Mouse (Mus musculus) kidney, embryonic 16.5 days (tissue): ENCODE data around the gene Cabp4. TPM values are rescaled to one million over a fixed set of nuclear protein-coding genes. Genes with fewer than 3 reads are reported as not detected.

Experiments
- ATAC-seq: fragments of 200-750 bp; cut with Nextera tagmentation; 2 replicates; pipeline ENCODE4 v1.8.0; 2017; ENCODE audit warnings: moderate TSS enrichment; ENCODE audit not compliant: low FRiP score, low TSS enrichment
- H3K27ac ChIP-seq: fragments of 300-500 bp; sonication (generic); 2 replicates; pipeline ENCODE4 v1.5.1; 2014; ENCODE audit warnings: low read length
- H3K27me3 ChIP-seq: fragments of 300-500 bp; sonication (generic); 2 replicates; pipeline ENCODE4 v1.6.1; 2014; ENCODE audit warnings: low read length, control low read depth, mixed read lengths; ENCODE audit not compliant: insufficient read depth
- H3K36me3 ChIP-seq: fragments of 300-500 bp; sonication (generic); 2 replicates; pipeline ENCODE4 v1.6.1; 2014; ENCODE audit warnings: low read length, control low read depth, mixed read lengths; ENCODE audit not compliant: insufficient read depth
- H3K4me1 ChIP-seq: fragments of 300-500 bp; sonication (generic); 2 replicates; pipeline ENCODE4 v1.6.1; 2014; ENCODE audit warnings: low read length, control low read depth, mixed read lengths; ENCODE audit not compliant: insufficient read depth
- H3K4me2 ChIP-seq: fragments of 300-500 bp; sonication (generic); replicated peaks from 2 replicates; pipeline ENCODE4 v1.6.1; 2014; ENCODE audit warnings: low read depth, low read length
- H3K4me3 ChIP-seq: fragments of 300-500 bp; sonication (generic); 2 replicates; pipeline ENCODE4 v1.5.1; 2014; ENCODE audit warnings: mild to moderate bottlenecking, low read length
- H3K9ac ChIP-seq: fragments of 300-500 bp; sonication (generic); replicated peaks from 2 replicates; pipeline ENCODE4 v1.6.1; 2014; ENCODE audit warnings: low read length
- H3K9me3 ChIP-seq: fragments of 300-500 bp; sonication (generic); 2 replicates; pipeline ENCODE4 v1.6.1; 2016; ENCODE audit warnings: low read length, control low read depth
- WGBS: fragments of 180-500 bp; shearing (Covaris S2); extraction: QIAGEN DNeasy Blood & Tissue Kit; methylation state at CpG from one replicate; pipeline ENCODE4 v1.1.7; 2014; 5-methylcytosine and 5-hydroxymethylcytosine counted together
- polyA plus RNA-seq: library from polyadenylated mRNA; unstranded; fragments of >200 nt; fragmentation: Nextera tagmentation; extraction: Ambion mirVana; gene quantifications from 2 replicates; pipeline ENCODE4 v1.2.1, GENCODE M21; 2015

Gene Cabp4
- polyA plus RNA-seq, 1 experiment from 2014 or later, result 0.14 TPM

DNA sequence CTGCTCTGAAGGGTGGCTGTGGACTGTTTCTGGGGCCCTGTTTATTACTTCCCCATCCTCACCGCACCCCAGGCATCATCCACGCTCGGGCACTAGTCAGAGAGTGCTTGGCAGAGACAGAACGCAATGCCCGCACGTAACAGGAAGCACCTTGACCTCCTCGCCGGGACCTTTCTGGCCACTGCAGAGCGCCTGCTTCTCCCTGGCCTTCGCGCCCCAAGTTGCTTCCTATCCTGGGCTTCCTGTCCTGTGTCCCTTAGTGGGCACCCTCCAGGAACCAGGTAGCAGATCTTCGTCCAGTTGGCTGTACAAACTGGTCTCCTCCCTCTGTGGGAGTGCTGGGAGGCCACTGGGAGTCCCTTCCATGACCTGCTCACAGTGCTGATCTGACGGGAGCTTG lies 45.4 kb downstream of the Cabp4 start:
- Histone ChIP-seq H3K9me3 (no peaks in the 10 kb centered on the region), H3K9ac (no peak overlapping the region), H3K36me3 (no peaks in the 10 kb centered on the region), H3K4me3 (no peak overlapping the region), H3K27ac (no peak overlapping the region), H3K4me2 (no peak overlapping the region), H3K4me1 (peaks cover 45% of the 10 kb centered on the region), H3K27me3 (peaks cover 25% of the 10 kb centered on the region)
- ATAC-seq, result no peak
- WGBS, result 80% methylated on average over 13 of the region's 13 CpGs

DNA sequence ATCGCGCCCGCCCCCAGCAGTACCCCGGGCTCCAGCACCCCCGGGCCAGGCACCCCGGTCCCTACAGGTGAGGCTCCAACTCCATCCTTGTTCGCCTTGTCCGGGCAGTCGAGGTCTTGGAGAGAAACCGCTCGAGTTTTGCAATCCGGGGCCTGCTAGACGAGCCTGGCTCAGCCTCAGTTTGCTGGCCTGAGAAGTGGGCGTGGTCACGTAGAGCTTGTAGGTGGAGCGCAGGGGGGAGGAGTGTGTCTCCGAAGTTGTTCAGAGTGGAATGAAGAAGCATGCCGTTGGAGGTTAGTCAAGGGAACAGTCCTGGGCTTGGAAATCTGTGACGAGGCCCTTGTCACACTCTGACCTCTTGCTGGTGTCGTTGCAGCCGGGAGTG lies 46.4 kb downstream of the Cabp4 start:
- peak; percentile 44 for ATAC-seq
- peaks cover 45% of the 10 kb centered on the region for H3K4me1 ChIP-seq
- under 1% methylated on average over 21 of the region's 21 CpGs for WGBS

DNA sequence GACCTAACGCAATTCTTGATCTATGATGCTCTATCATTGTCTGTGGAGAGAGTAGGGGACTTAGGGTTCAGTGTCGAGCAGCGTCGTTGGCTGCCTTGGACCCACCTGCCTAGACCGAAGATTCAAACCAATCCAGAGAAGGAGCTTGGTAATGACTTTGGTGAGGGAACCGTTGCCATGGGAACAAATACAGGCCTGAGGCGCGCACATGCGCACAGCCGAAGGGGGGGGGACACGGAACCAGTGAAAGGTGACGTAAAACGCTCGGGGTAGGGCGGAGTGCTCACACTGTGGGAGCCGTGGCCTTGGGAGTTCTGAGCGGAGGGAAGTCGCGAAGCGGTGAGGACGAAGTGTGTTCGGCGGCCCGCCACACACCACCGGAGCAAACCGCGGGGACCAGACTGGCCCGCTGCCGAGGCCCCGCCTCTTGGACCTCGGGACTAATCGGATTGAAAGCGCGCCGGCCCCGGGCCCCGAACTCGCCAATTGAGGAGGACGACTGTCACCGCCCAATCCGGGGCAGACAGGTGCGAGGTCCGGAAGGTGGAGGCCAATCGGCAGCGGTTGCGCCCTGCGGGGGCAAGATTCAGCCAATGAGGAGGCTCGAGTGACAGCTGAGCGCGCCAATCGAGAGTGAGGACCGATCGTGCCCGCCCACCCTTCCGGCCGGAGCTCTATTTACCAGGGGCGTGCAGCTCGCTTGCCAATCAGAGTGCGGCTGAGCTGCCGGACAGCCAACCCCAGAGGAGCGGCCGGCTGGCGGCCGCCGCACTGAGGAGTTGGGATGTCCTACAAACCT lies 47.0 kb downstream of the Cabp4 start, which contains the start of gene Cdk2ap2:
Cdk2ap2 (plus strand) TSS at position 541 of the 799 bp plus-strand sequence.
- H3K4me1 ChIP-seq, result peaks cover 45% of the 10 kb centered on the region
- H3K27ac ChIP-seq, result peak within 1 kb of the TSS; percentile 95
- H3K4me3 ChIP-seq, result peak within 1 kb of the TSS; percentile 70
- H3K27me3 ChIP-seq, result peaks cover 21% of the 10 kb centered on the region
- peak within 1 kb of the TSS; percentile 87 for H3K4me2 ChIP-seq
- peak within 1 kb of the TSS; percentile 79 for H3K9ac ChIP-seq
- no peaks in the 10 kb centered on the region for H3K36me3 ChIP-seq
- no peaks in the 10 kb centered on the region for H3K9me3 ChIP-seq
- WGBS, result under 1% methylated on average over 65 of the region's 65 CpGs
- peak; percentile 94 for ATAC-seq

More for the DNA sequence above, 46.4 kb downstream of the Cabp4 start:
- Histone ChIP-seq H3K27ac (peak overlapping the region; percentile 88), H3K9me3 (no peaks in the 10 kb centered on the region), H3K4me3 (peak overlapping the region; percentile 70), H3K27me3 (peaks cover 25% of the 10 kb centered on the region), H3K4me2 (peak overlapping the region; percentile 87), H3K36me3 (no peaks in the 10 kb centered on the region), H3K9ac (peak overlapping the region; percentile 70)

DNA sequence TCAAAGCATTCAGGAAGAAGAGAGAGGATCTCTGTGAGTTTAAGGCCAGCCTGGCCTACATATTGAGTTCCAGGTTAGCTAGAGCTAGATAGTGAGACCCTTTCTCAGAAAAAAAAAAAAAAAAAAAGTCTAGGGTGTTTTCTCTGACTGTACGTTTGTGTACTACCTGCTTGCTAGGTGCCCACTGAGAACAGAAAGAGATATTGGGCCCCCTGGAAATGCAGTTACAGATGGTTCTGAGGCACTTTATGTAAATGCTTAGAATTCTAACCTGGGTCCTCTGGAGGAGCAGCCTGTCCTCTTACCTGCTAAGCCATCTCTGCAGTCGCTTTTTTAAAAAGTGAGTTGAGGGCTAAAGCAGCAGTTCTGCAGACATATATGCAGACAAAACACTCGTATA lies 48.0 kb downstream of the Cabp4 start:
- H3K4me2 ChIP-seq, result no peak overlapping the region
- peaks cover 12% of the 10 kb centered on the region for H3K27me3 ChIP-seq
- H3K27ac ChIP-seq, result no peak overlapping the region
- no peaks in the 10 kb centered on the region for H3K9me3 ChIP-seq
- 64% methylated on average over 3 of the region's 3 CpGs for WGBS
- no peak overlapping the region for H3K9ac ChIP-seq
- H3K4me3 ChIP-seq, result no peak overlapping the region
- ATAC-seq, result no peak
- H3K4me1 ChIP-seq, result peaks cover 39% of the 10 kb centered on the region
- no peaks in the 10 kb centered on the region for H3K36me3 ChIP-seq

DNA sequence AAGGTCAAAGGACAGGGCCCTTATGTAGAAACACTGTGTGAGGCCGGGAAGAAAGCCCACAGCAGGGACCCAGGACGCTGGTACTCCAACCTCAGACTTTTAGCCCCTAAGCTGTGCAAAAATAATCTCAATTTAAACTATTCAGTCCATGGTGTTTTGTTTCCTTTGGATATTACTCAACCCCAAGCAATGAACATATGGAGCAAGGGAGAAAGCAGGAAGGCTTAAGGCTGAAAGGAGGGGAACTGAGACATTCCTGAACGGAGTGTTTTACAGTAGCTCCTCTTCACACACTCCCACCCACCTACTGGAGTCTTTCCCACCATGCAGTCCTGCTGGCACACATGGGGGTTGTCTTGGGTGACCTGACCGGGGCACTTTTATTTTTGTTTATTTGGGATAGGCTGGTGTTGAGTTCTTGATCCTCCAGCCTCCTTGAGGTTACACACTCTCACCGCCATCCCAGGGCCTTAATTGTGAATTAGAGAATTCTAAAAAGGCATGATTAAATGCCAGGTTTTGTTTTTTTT lies 49.0 kb downstream of the Cabp4 start:
- Histone ChIP-seq H3K9me3 (no peaks in the 10 kb centered on the region), H3K4me2 (no peak overlapping the region), H3K36me3 (no peaks in the 10 kb centered on the region), H3K4me1 (peaks cover 30% of the 10 kb centered on the region), H3K27me3 (peaks cover 3% of the 10 kb centered on the region; the same call in 1 of the 2 replicates), H3K9ac (no peak overlapping the region), H3K27ac (no peak overlapping the region), H3K4me3 (no peak overlapping the region)
- ATAC-seq, result no peak
- WGBS, result 72% methylated on average over 5 of the region's 5 CpGs

DNA sequence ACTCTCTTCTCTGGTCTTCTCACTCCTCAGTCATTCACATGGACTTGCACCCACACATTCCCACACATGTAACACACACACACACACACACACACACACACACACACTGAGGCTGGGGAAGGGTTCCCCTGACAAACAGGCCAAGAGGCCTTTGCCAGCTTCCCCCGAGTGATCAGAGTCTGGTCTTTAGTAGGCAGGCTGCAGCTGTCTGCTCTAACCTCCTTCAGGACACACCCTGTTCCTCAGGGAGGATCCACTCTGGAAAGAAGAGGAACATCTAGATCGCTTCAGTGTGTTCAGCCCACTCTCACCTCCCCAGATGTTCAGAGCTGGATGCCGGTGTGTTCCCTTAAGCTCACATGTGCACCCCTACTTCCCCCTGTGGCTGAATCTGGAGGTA lies 49.5 kb downstream of the Cabp4 start:
- Histone ChIP-seq H3K27ac (no peak overlapping the region), H3K4me1 (peaks cover 25% of the 10 kb centered on the region), H3K36me3 (no peaks in the 10 kb centered on the region), H3K4me2 (no peak overlapping the region), H3K9me3 (no peaks in the 10 kb centered on the region), H3K4me3 (no peak overlapping the region), H3K27me3 (no peaks in the 10 kb centered on the region), H3K9ac (no peak overlapping the region)
- 82% methylated on average over 3 of the region's 3 CpGs for WGBS
- ATAC-seq, result no peak

DNA sequence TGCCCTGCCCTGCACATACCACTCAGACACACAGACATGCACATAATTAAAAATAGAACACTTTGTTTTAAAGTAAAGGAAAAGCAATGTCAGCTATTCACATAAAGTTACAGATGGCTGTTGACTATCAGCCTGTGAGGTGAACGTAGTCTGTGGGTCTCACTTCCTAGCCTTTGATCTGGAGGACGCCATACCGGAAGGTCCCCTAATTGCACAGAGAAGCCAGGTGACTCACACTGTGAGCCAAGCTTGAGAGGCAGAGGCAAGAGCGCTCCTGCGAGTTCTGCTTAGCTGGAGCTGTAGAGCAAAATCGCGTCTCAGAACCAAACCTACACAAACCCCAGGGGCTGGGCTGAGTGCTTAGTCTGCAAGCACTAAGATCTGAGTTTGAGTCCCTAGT lies 50.1 kb downstream of the Cabp4 start:
- peaks cover 20% of the 10 kb centered on the region; the same call in 1 of the 2 replicates for H3K4me1 ChIP-seq
- no peaks in the 10 kb centered on the region for H3K9me3 ChIP-seq
- no peak overlapping the region for H3K9ac ChIP-seq
- no peak overlapping the region for H3K4me3 ChIP-seq
- no peak overlapping the region for H3K4me2 ChIP-seq
- no peak overlapping the region for H3K27ac ChIP-seq
- ATAC-seq, result no peak
- H3K36me3 ChIP-seq, result no peaks in the 10 kb centered on the region
- 61% methylated on average over 7 of the region's 7 CpGs for WGBS
- no peaks in the 10 kb centered on the region for H3K27me3 ChIP-seq

DNA sequence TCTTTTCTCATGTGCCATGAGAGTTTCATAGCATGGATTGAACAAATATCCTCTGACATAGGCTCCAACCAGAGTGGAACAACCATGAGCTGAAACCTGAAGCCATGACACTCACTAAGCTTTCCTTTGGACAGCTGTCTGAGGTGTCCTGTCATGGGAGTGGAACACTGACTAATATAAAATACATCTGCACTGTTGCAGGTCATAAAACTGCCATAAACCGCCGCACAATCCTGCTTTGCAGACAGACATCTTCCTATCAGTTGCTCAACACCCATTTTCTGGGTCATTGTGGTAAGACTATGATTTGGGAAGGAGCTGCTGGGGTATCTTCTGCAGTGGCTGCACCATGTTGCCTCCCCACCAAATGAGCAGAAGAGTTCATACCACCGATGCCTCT lies 51.1 kb downstream of the Cabp4 start:
- WGBS, result 49% methylated on average over 3 of the region's 3 CpGs
- H3K36me3 ChIP-seq, result no peaks in the 10 kb centered on the region
- H3K27me3 ChIP-seq, result no peaks in the 10 kb centered on the region
- no peak overlapping the region for H3K27ac ChIP-seq
- H3K4me3 ChIP-seq, result no peak overlapping the region
- ATAC-seq, result no peak
- H3K4me1 ChIP-seq, result peaks cover 12% of the 10 kb centered on the region; the same call in 1 of the 2 replicates
- H3K4me2 ChIP-seq, result no peak overlapping the region
- no peaks in the 10 kb centered on the region for H3K9me3 ChIP-seq
- H3K9ac ChIP-seq, result no peak overlapping the region

DNA sequence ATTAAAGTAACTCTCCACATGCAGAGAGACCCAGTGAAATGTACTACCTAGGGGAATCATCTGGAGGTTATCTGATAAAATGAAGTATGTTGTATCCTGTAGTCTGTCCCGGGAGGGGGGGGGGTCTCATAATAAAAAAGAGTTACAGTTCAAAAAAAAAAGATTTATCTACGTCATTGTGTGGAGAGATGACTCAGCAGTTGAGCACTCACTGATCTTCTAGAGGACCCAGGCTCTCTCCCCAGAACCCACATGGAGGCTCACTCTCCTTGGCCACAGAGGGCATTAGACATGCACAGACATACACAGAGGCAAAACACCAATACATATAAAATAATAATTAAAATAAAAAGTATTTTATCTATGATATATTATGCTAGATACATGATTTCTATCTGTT lies 52.5 kb downstream of the Cabp4 start:
- 71% methylated on average over 2 of the region's 2 CpGs for WGBS

DNA sequence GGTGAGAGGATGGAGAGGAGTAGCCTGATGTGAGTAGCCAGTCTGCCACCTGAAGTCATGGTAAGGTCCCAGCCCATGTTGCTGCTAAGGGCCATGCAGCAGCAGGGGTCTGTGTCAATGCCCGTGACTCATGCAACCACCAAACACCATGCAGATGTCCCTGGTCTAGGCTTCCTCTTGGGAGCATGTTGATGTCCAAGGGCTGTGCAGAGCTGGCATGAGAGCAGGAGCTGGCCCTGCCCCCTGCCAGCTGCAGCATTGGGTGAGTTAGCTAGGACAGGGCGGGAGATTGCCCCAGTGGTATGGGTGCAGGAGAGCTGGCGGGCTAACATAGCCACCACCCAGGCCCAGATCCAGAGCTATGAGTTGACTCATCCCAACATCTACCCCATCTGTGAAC lies 53.4 kb downstream of the Cabp4 start:
- Histone ChIP-seq H3K27ac (no peak overlapping the region), H3K4me1 (no peaks in the 10 kb centered on the region), H3K4me2 (no peak overlapping the region), H3K9ac (no peak overlapping the region), H3K9me3 (no peaks in the 10 kb centered on the region), H3K36me3 (no peaks in the 10 kb centered on the region), H3K4me3 (no peak overlapping the region), H3K27me3 (no peaks in the 10 kb centered on the region)
- WGBS, result 92% methylated on average over 3 of the region's 3 CpGs
- ATAC-seq, result no peak

More for the DNA sequence above, 52.5 kb downstream of the Cabp4 start:
- H3K9ac ChIP-seq, result no peak overlapping the region
- H3K4me3 ChIP-seq, result no peak overlapping the region
- H3K36me3 ChIP-seq, result no peaks in the 10 kb centered on the region
- H3K27ac ChIP-seq, result no peak overlapping the region
- no peaks in the 10 kb centered on the region for H3K27me3 ChIP-seq
- ATAC-seq, result no peak
- H3K4me2 ChIP-seq, result no peak overlapping the region
- peaks cover 6% of the 10 kb centered on the region; the same call in 1 of the 2 replicates for H3K4me1 ChIP-seq
- H3K9me3 ChIP-seq, result no peaks in the 10 kb centered on the region
